Comparison of ENCODE assay signal across 16 mouse cellular contexts in the genomic region with DNA sequence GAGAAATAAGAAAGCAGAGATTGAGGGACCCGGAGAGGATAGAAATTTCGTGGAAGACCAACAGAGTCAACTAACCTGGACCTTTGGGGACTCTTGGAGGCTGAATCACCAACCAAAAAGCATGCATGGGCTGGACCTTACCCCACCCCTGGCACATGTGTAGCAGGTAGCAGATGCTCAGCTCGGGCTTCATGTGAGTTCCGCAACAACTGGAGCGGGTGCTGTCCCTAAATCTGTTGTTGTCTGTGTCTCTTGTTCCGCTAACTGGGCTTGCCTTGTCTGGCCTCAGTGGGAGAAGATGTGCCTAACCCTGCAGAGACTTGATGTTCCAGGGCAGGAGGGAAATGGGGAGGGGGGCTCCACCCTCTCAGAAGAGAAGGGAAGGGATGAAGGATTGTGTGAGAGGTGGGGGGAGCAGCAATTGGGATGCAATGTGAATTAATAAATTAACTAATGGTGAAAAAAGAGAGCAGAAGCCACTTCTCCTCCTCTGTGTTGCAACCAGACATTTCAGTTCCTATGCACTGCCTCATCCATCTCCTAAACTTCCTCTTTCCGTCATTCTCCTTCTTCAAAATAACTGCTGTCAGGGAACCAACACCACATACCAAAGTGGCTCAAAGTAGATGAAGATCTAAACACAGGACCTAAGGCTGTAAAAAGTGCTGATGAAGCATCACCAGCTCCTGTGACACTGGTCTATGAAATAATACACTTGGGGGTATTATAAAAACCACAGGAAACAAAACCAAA. TPM values are rescaled to one million over a fixed set of nuclear protein-coding genes. Genes with fewer than 3 reads are reported as not detected.
DNase-seq lines count a peak whose midpoint lies in the region; TF ChIP-seq lines count a peak whose summit lies in the region.
"Had no signal": no experiment of that assay in that cellular context is flagged by ENCODE, and none has a peak within 500 bp of the region (broad histone marks: within the 10 kb centered on the region; RNA-seq: fewer than 3 reads in every experiment).

A gene (minus strand): TSS at position 204 of the 753 bp plus-strand sequence.

- no peak for TF ChIP-seq POLR2A in bone marrow macrophage, adult 2 months (IDR thresholded peaks at IDR 0.05; ENCODE audit: borderline replicate concordance, low read depth, low read length)

- peaks cover 65% of the 10 kb centered on the region for H3K4me1 ChIP-seq in bone marrow macrophage, adult 2 months (ENCODE audit: control insufficient read depth, insufficient read depth, low read length)
- H3K4me1 ChIP-seq: hindbrain, embryonic 10.5 days; liver, embryonic 13.5 days; midbrain, embryonic 13.5 days; neural tube, embryonic 13.5 days had no signal

- TF ChIP-seq CTCF in bone marrow macrophage, adult 2 months (IDR thresholded peaks at IDR 0.05; ENCODE audit: low read depth, low read length) = no peak

- H3K4me3 ChIP-seq in bone marrow macrophage, adult 2 months (ENCODE audit: insufficient read depth, low read length) = peak within 1 kb of the TSS; percentile 19
- H3K4me3 ChIP-seq: erythroblast, embryonic 14.5 days; hindbrain, embryonic 10.5 days; liver, embryonic 13.5 days; midbrain, embryonic 13.5 days; neural tube, embryonic 13.5 days had no signal

- peak; percentile 57 for DNase-seq in layer of hippocampus, adult 9-11 months
- DNase-seq in layer of hippocampus, adult 9-10 months (ENCODE audit: low spot score) = no peak
- DNase-seq in 416B (ENCODE audit: low read depth) = peak; percentile 60
- peak; percentile 46 for DNase-seq in lung, postnatal 36 days
- DNase-seq in embryo, embryonic 10 days (ENCODE audit: low spot score) = no peak
- no peak for DNase-seq in neural tube, embryonic 10.5 days (ENCODE audit: extremely low spot score, low spot score)
- DNase-seq: embryo, embryonic 11 days; kidney, postnatal 14 days; liver, embryonic 13.5 days; thymus, postnatal 14 days had no signal

- H3K27ac ChIP-seq in bone marrow macrophage, adult 2 months (ENCODE audit: insufficient read depth, low read depth, low read length) = peak within 1 kb of the TSS; percentile 98
- H3K27ac ChIP-seq: hindbrain, embryonic 10.5 days; liver, embryonic 13.5 days; midbrain, embryonic 13.5 days; neural tube, embryonic 13.5 days had no signal

RNA-seq across cellular contexts. Expression of the gene that starts here (rescaled TPM):
- polyA plus RNA-seq in bone marrow macrophage, adult 2 months (2012; ENCODE audit: insufficient read depth, insufficient read length, missing spikeins) = 54.9 and 67.4 TPM in 2 replicates
- polyA plus RNA-seq: CD4-positive, CD25-positive, alpha-beta regulatory T cell, adult 4 months; erythroblast, embryonic 14.5 days had no signal

Comparison
In these comparisons a context has a peak if more than half of its experiments do, and no peak if none do; other contexts are left out.
1. DNase-seq: peak in layer of hippocampus, adult 9-11 months (single experiment), 416B (single experiment) and lung, postnatal 36 days (single experiment); none in layer of hippocampus, adult 9-10 months (single experiment), embryo, embryonic 10 days (single experiment) and neural tube, embryonic 10.5 days (single experiment).